Mouse (Mus musculus) MN1 (cell line): ENCODE measurements around the gene Chd5.

Experiments used
- DNase-seq: peaks from one replicate; pipeline ENCODE4 v3.0.0-alpha.2; 2016; ENCODE audit warnings: low spot score

Chd5 gene

DNA sequence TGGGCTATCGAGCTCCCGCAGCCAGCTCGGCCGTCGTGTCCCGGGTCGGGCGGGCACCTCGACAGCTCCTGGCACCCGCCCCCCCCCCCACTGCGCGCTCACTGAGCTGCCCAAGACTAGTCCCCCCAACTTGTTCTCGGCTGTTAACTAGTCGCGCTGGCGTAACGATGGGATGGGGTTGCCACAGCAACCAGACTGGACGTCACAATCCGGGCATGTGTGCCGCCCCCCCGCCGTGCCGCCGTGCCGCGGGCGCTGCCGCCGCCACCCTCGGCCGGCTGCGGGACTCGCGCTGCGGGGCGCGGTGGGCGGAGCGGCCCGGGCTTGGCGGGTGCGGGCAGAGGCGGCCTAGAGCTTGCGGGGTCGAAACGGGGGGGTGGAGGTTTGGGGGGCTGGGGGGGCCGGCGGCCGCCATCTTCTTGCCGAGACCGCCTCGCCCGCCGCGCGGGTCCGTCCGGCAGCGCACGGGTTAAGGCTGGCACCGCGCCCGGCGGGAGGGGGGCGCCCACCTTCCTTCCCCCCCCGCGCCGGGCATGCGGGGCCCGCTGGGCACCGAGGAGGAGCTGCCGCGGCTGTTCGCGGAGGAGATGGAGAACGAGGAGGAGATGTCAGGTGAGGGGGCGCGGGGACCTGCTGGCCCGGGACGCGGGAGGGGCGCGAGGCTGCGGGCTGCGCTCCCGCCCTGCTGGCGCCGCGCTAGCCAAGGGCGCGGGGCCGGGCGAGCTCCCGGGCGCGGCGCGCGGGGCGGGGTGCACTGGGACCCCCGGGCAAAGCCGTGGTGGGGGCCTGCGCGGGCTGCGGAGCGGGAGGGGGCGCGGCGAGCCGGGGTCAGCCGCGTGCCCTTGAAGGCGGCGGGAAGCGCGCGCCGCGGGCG lies at the start of gene Chd5:
Gene Chd5 (plus strand): TSS at position 233 of the 874 bp plus-strand sequence.
- no peak for DNase-seq

DNA sequence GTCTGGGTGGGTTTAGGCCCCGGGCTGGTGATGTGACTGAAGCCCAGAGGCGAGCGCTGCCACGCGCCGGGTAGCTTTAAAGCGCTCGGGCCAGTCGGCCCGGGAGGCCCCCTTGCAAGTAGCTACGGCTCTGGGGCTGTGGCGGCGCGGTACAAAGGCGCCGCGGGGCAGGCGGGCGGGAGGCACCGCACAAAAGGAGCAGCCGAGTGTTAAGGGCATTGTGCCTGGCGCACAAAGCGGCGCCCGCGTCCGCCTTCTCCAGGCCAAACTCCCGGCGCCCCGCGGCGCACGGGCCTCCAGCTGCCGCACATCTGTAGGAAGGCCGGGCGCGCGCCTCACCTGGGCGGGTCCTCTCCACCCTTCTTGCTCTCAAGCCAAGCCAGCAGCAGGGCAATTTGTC lies 48.1 kb upstream of the Chd5 start:
- peak; percentile 55 for DNase-seq

DNA sequence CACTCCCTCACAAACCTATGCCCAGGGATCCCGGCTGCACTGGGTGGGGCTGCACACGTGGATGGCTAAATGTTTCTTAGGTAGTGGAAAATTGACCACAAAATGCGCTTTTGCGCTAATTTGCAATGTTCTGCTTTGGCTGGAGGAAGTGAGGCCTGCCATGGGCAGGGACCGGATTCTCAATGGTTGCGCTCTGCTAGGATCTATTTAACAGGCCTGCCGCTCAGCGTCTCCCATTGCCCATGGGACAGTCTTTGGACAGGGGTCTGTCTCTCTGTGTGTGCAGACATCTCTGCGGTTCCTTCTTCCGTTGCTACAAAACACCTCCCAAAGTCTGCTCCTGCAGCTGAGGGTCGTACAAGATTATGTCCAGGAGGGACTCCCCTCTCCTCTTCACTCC lies 47.5 kb upstream of the Chd5 start:
- DNase-seq, result no peak

DNA sequence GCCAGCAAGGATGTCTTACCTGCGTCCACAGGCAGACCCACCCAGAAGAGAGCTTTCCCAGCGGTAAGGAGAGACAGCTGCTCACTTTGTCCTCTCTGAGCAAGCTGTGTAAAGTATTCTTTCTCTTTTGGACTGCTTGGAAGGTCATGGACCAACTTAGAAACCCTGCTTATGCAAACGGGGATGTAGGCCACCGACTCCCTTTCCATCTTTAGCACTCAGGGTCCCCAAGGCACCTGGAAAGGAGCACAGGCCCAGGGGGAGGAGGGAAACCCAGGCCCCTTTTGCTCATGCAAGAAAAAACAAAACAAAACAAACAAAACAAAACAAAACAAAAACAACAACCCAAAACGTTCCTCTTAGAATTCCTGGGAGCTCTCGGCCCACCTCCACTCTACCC lies 46.9 kb upstream of the Chd5 start, which contains the start of gene Hes3:
Gene Hes3 (minus strand): TSS at position 101 of the 400 bp plus-strand sequence.
- DNase-seq, result no peak

DNA sequence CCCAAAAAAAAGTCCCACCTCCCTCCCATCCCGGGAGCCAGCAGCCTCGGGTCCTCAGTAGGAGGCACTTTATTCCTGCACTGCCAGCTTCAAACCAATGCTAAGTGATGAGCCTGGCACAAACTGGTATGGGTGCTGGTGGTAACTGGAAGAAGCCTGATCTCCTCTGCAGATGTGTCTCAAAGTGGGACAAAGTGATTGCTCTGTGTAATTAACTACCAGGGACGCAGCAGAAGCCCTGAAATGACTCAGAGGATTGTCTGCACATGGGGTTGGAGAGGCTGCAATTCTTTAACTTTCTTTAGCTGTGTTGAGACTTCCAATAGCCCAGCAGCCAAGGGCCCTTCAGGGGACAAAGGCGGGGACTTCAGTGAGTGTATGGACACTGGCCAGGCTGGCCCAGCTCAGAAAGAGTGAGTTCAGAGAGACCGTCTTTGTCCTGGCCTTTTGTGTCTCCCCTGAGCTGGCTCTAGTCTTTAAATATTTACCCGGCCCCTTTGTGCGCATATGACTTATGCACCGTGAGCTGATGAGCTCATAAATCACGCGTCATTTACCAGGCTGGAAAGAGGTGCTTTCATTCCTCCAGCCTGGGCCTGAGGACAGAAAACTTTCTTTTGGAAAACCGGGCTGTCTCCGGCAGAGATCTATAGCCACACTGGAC lies 46.2 kb upstream of the Chd5 start:
- peak; percentile 62 for DNase-seq

DNA sequence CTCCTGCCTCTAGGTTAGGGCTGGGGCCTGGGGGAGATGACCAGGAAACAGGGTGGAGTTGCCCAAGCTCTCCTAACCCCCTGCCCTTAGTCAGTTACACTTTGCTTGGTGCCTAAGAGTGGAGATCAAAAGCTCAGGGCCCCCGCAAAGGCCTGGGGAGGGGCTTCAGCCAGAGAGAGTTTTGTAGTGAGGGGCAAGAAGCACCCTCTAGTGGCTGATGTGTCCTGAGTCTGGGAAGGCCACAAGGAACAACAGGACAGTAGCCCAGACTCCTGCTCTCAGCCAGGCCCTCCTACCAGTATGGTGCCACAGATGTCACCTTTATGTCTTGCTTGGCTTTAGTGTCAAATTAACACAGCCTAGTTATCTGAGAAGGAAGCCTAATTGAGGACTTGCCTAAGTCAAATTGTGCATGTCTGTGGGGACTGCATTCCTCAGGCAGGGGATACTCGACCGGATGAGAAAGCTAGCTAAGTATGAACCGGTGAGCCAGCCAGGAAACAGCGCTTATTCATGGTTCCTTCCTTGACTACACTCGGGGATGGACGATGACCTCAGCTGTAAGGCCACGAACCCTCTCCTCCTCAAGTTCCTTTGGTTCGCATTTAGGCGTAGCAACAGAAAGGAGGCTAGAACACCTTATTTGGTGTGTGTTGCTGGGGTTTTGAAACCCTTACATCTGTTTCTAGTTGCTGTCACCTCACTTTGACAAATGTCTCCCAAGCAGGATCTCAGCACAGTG lies 44.1 kb upstream of the Chd5 start:
- no peak for DNase-seq

DNA sequence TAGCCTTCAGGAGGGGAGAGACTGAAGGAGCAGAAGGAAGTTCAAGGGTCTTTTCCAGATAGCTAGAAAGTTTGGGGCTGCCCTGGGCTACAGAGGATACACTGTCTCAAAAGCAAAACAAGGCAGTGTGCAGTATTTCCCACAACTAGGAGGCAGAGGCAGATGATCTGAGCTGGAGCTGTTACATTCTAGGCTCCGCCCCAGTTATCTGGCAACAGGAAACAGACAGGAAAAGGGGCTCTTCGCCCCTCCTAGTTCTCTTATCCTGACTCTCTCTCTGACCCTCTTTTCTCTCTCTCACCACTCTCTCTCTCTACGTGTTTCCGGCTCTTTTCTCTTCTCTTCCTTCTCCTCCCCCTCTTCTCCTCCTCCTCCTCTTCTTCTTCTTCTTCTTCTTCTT lies 42.5 kb upstream of the Chd5 start:
- DNase-seq, result peak; percentile 68

DNA sequence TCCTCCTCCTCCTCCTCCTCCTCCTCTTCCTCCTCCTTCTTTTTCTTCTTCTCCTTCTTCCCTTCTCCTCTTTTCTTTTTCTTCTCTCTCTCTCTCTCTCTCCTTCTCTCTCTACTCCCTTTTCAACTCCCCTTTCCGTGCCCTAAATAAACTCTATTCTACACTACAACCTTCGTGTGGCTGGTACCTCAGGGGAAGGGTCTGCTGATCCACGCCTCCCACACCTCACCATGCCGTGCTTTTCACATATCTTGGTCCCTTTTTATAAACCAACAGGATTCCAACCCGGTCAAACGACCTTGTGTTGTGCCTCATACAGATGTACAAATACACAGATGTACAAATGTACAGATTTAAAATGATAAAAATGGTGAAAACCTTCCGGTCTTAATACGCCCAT lies 42.1 kb upstream of the Chd5 start:
- DNase-seq, result no peak

DNA sequence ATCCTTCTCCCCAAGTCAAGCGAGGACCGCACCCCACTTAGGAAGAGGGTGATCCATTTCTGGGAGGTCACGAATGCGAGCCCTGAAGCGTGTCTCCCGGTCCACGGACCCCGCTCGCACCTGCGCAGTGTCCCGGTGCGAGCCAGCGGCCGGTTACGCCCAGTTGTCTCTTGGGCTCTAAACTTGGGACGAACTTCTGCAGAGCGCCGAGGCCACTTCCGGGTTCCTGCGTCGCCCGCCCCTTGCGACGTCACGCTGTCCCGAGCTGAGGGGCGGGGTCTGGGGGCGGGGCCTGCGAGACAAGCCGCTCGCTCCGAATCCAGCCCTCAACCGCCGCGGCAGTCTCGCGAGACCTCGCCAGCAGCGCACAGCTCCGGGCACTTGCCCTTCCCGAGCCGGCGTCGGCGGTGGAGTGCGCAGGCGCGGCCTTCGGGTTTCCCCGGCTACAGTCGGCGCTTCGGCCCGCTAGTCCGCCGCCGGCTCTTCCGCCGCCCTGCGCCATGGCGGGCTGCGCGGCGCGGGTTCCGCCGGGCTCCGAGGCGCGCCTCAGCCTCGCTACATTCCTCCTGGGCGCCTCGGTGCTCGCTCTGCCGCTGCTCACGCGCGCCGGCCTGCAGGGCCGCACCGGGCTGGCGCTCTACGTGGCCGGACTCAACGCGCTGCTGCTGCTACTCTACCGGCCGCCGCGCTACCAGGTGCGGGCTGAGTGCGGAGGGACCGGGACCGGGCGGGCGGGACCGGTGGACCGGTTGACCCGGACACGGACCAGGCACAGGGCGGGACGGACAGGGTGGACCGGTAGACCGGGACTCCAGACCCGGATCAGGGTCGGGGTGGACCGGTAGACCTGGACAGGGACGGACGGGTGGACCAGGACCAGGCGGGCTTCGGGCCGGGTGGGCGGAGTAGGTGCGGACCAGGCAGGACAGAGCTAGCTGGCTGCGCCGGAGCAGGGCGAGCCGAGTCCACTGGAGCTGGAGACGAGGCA lies 41.3 kb upstream of the Chd5 start, which contains the start of gene Icmt:
Gene Icmt (plus strand): TSS at position 354 of the 988 bp plus-strand sequence.
- peak; percentile 99 for DNase-seq

DNA sequence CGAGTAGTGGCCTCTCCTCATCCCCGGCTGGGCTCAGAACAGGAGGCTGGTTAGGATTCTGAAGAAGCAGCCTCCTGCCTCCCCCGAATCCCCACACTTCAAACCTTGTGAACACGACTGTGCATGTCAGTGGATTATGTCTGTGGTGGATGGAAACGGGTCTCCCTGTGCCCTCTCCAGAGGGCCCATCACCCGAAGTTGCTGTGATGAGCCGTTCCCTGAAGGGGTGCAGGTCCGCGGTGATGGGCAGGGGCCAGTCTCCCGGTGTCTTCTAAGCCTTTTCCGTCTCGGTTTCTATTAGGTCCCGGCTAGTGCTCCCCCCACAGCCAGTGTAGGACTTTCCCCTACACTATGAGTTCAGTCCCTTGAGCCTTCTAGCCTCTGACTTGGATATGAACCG lies 39.6 kb upstream of the Chd5 start:
- DNase-seq, result no peak

DNA sequence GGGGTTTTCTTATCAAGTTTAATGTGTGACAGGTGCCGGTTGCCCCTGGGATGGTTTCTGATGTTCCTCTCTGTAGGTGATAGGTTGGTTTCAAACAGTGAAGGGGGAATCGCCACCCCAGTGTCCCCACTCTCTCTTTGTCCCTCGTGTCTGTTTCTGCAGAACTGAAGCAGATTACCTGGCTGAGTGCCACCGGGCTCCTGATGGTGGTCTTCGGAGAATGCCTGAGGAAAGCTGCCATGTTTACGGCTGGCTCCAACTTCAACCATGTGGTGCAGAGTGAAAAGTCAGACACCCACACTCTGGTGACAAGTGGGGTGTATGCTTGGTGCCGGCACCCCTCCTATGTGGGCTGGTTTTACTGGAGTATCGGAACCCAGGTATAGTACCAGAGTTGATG lies 38.1 kb upstream of the Chd5 start:
- DNase-seq, result no peak

DNA sequence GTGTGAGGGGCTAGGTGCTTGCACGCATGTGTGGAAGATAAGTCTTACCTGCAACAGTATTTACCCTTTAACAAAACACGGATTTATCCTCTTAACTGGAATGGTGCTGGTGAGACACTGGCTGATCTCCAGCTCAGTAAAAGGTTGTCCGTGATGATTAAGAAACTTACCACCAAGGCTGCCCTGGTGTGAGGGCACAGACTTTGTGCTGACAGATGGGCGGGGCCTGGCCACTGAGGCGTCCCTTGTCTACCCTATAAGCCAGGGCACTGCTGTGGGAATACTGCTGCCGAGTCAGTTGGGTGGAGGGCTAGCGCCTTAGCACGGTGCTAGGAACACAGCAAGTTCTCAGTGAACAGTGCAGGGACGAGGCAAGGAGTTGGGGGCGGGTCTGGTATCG lies 36.4 kb upstream of the Chd5 start:
- peak; percentile 53 for DNase-seq

DNA sequence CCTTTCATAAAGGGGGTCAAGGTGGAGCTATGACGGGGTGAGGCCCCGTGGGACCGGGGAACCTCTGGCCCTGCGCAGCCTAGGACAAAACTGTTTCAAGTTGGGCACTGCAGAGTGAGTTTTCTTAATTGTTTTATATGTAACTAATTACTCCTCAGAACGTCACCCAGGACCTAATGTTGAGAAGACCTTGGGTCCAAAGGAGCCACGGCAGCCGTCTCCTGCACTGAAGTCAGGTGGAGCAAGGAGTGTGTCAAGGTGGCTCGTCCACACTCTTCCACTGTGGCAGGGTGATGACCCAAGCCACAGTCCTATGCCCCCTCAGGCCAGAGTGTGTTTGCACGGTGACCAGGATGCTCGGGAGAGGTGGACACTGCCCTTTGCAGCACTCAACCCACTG lies 35.3 kb upstream of the Chd5 start:
- no peak for DNase-seq

DNA sequence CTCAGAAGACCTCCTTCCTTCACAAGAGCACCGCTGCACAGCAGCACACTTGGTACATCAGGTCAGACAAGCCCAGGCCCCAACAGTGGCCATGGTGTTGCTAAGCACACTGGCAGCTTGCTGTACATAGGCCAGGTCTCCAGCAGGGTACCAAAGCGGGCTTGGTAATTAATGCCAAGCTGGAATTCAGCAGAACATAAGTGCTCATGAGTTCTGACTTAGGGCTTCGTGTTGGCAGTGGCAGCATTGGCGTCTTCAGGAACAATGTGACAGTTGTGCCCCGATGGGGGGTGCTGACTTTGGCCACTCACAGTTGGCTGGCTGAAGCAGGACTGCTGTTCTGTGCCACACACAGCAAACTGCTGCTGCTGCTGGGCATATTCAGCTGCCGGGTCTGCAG lies 33.8 kb upstream of the Chd5 start:
- DNase-seq, result no peak

DNA sequence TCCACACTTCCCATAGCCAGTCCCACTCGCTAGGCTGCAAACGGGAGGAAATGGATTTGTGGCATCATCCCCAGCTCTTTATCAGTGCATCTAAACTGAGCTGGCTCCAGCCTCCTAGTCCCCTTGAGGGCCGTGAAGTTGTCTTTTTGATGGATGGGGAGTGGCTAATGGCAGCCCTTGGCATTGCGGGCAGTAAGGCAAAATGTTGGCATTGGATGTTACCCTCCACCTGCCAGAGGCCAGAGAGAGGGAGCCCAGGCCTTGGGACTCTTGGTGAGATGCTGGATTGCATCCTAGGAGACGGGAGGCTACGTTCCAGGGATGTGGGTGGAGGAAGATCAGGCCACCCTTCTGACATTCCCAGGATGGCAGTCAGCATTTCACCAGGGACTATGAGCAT lies 32.5 kb upstream of the Chd5 start:
- peak; percentile 94 for DNase-seq

DNA sequence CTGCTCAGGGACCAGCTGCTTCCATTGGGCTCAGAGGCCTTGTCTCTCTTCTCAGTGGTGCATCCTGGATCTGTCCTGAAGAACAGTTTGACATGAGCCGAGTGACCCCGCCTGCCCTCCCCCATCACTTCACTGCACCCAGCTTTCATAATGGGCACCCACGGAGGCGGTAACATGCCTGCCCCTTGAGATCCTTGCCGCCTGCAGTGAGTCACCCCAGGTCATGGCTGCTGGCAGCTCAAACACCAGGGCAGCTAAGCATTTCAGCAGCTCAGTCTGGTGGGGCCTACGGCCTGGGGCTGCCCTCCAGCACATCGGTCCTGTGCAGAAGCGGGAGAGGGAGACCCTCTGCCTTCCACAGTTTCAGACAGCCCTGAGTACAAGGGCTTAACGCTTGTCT lies 30.9 kb upstream of the Chd5 start:
- DNase-seq, result no peak

DNA sequence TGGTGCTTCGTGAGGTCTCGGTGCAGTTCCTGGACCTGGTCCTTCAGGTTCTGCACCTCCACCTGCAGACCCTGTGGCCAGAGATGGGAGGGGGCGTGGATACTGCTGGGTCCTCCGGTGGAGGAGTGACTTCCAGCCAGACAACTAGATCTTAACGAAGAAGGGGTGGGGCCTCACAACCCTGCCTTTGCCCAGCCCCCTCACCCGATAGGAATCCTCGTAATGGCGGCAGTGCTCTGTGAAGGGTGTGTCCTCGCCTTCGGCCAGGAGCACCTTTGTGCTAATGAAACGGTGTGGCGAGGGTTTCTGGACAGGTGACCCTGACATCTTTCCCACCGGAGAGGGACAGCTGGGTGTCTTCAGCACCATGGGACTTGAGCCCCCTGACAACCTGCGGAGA lies 26.3 kb upstream of the Chd5 start:
- DNase-seq, result no peak

DNA sequence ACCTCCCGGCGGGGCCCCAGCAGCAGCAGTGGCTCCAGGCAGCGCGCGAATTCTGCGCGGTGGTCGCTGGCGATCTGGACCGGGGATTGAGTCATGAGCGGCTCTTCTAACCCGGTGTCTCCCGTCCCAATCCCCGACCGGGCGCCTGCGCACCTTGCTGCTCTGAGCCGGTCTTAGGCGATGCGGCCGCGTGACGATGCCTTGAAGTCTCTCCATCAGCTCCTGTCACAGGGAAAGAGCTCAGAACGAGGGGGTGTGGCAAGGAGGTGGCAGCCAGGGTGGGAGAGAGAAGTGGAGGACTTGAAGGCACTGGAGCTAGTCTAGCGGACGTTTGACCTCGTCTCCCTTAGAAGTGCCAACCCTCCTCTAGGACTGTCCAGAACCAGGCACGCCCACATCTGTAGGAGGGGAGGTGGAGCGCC lies 25.2 kb upstream of the Chd5 start:
- DNase-seq, result no peak

DNA sequence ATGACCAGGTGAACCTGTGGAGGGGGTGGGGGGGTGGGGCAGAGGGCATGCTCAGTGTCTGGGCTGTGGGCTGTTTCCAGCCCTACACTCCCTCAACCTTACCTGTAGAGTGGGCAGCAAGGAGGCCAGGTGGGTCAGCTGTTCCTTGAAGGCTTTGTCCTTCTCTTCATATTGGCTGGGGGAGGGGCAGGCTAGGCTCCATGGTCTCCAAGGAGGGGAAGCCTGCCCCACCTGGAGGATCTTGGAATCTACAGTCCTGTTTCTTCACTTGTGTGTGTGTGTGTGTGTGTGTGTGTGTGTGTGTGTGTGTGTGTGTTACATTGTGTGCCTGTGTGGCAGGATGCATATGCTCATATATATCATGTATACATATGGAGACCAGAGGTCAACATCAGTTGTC lies 24.5 kb upstream of the Chd5 start:
- DNase-seq, result peak; percentile 70

DNA sequence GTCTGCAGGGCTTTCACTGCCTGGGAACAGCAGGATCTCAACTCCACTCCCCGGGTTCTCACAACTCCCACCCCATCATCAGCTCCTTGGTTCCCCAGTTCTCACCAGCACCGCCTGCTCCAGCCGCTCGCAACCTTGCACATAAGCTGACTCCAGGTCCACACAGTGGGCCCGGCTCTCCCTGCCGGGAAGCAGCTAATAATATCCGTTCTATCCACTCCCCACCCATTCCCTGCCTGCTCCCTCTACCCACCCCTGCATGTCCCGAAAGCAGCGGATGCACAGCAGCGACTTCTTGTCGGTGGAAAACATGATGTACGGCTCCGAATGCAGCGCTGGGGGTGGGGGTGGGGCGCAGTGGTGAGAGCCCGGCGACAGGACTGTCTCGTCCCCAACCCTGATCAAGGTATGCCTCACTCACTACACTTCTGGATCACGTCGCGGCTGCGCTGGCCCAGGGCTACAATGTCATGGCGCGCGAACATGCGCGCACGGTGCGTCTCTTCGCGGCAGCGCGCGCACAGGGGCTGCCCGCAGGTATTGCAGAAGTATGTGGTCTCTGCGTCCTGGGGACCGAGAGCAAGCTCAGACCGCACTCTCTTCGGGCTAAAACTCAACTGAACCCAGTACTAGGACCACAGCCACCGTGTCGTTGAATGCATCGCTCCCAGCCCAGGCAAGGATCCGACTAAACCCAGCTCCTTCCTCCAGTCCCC lies 22.8 kb upstream of the Chd5 start:
- DNase-seq, result no peak

DNA sequence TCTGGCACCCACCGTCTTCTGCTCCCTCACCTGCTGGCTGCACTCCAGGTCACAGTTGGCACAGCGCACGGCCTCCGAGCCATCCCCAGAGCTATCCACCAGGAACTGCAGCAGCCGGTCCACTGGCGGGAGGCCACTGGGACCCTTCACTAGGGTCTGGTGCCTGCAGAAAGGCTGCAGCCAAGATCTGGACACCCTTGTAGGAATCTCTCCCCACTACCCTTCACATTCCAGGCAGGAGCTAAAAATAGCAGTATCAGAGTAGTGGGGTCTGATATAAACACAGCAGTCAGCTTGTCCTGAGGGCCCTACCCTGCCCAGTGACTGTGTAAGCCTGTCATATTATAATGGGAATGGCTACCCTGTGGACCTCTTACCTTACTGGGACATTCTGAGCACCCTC lies 20.8 kb upstream of the Chd5 start:
- no peak for DNase-seq
